Mouse (Mus musculus): ENCODE results near the gene Farsb. TPM values are rescaled to one million over a fixed set of nuclear protein-coding genes. Genes with fewer than 3 reads are reported as not detected.

Gene Farsb
- polyA plus RNA-seq, 1 experiment from 2014 or later: 122 TPM

GRCm38 (mm10) chr1:78436445-78436844 is 52.3 kb downstream of the Farsb start:
- Histone ChIP-seq H3K9ac (ENCODE audit: low read depth, low read length) (no peak overlapping the region), H3K4me1 (ENCODE audit: control insufficient read depth, insufficient read depth, low read length) (peaks cover 3% of the 10 kb centered on the region; the same call in 1 of the 2 replicates), H3K4me2 (ENCODE audit: low read depth, low read length) (no peak overlapping the region), H3K9me3 (ENCODE audit: control insufficient read depth, low read length) (no peaks in the 10 kb centered on the region), H3K36me3 (ENCODE audit: control insufficient read depth, insufficient read depth, low read length) (peaks cover 22% of the 10 kb centered on the region), H3K27ac (replicated peaks; ENCODE audit: low read depth, low read length) (no peak overlapping the region), H3K27me3 (replicated peaks; ENCODE audit: control insufficient read depth, insufficient read depth, low read length) (no peaks in the 10 kb centered on the region), H3K4me3 (ENCODE audit: low read depth, low read length) (no peak overlapping the region)
- WGBS: 87% methylated on average over 1 of the region's 1 CpGs
- no peak for DNase-seq (ENCODE audit: low spot score)
- no peak for ATAC-seq (ENCODE audit: low read depth)

- H3K27me3 ChIP-seq (replicated peaks; ENCODE audit: control insufficient read depth, insufficient read depth, low read length): no peaks in the 10 kb centered on the region
- H3K9me3 ChIP-seq (ENCODE audit: control insufficient read depth, low read length): no peaks in the 10 kb centered on the region
- H3K9ac ChIP-seq (ENCODE audit: low read depth, low read length): no peak overlapping the region
- peaks cover 17% of the 10 kb centered on the region; the same call in 1 of the 2 replicates for H3K36me3 ChIP-seq (ENCODE audit: control insufficient read depth, insufficient read depth, low read length)
- H3K4me1 ChIP-seq (ENCODE audit: control insufficient read depth, insufficient read depth, low read length): peaks cover 3% of the 10 kb centered on the region; the same call in 1 of the 2 replicates
- no peak for DNase-seq (ENCODE audit: low spot score)
- no peak overlapping the region for H3K4me2 ChIP-seq (ENCODE audit: low read depth, low read length)
- ATAC-seq (ENCODE audit: low read depth): no peak
- H3K27ac ChIP-seq (replicated peaks; ENCODE audit: low read depth, low read length): no peak overlapping the region
- WGBS: 77% methylated on average over 2 of the region's 2 CpGs
- no peak overlapping the region for H3K4me3 ChIP-seq (ENCODE audit: low read depth, low read length)
Observed at GRCm38 (mm10) chr1:78435967-78436366, 52.7 kb downstream of the Farsb start.

GRCm38 (mm10) chr1:78433472-78433871 is 55.2 kb downstream of the Farsb start:
- Histone ChIP-seq H3K9me3 (ENCODE audit: control insufficient read depth, low read length) (no peaks in the 10 kb centered on the region), H3K4me2 (ENCODE audit: low read depth, low read length) (no peak overlapping the region), H3K4me1 (ENCODE audit: control insufficient read depth, insufficient read depth, low read length) (peaks cover 3% of the 10 kb centered on the region; the same call in 1 of the 2 replicates), H3K27ac (replicated peaks; ENCODE audit: low read depth, low read length) (no peak overlapping the region), H3K36me3 (ENCODE audit: control insufficient read depth, insufficient read depth, low read length) (0 out of 2 replicates have a peak, but pooled peaks cover 3% of the 10 kb centered on the region), H3K4me3 (ENCODE audit: low read depth, low read length) (no peak overlapping the region), H3K9ac (ENCODE audit: low read depth, low read length) (no peak overlapping the region), H3K27me3 (replicated peaks; ENCODE audit: control insufficient read depth, insufficient read depth, low read length) (no peaks in the 10 kb centered on the region)
- DNase-seq (ENCODE audit: low spot score) (no peak), ATAC-seq (ENCODE audit: low read depth) (no peak)
- 91% methylated on average over 9 of the region's 9 CpGs for WGBS

GRCm38 (mm10) chr1:78428851-78429250 is 59.8 kb downstream of the Farsb start:
- Histone ChIP-seq H3K4me1 (ENCODE audit: control insufficient read depth, insufficient read depth, low read length) (peaks cover 9% of the 10 kb centered on the region; the same call in 1 of the 2 replicates), H3K9ac (ENCODE audit: low read depth, low read length) (no peak overlapping the region), H3K27me3 (replicated peaks; ENCODE audit: control insufficient read depth, insufficient read depth, low read length) (no peaks in the 10 kb centered on the region), H3K36me3 (ENCODE audit: control insufficient read depth, insufficient read depth, low read length) (peaks cover 9% of the 10 kb centered on the region; the same call in 1 of the 2 replicates), H3K4me2 (ENCODE audit: low read depth, low read length) (no peak overlapping the region), H3K4me3 (ENCODE audit: low read depth, low read length) (no peak overlapping the region), H3K27ac (replicated peaks; ENCODE audit: low read depth, low read length) (no peak overlapping the region), H3K9me3 (ENCODE audit: control insufficient read depth, low read length) (no peaks in the 10 kb centered on the region)
- no peak for ATAC-seq (ENCODE audit: low read depth)
- 63% methylated on average over 11 of the region's 11 CpGs for WGBS
- DNase-seq (ENCODE audit: low spot score): no peak

GRCm38 (mm10) chr1:78426841-78427240 is 61.9 kb downstream of the Farsb start:
- 48% methylated on average over 3 of the region's 3 CpGs for WGBS
- no peak for DNase-seq (ENCODE audit: low spot score)
- Histone ChIP-seq H3K4me2 (ENCODE audit: low read depth, low read length) (no peak overlapping the region), H3K4me1 (ENCODE audit: control insufficient read depth, insufficient read depth, low read length) (peaks cover 9% of the 10 kb centered on the region; the same call in 1 of the 2 replicates), H3K36me3 (ENCODE audit: control insufficient read depth, insufficient read depth, low read length) (peaks cover 6% of the 10 kb centered on the region; the same call in 1 of the 2 replicates), H3K9me3 (ENCODE audit: control insufficient read depth, low read length) (no peaks in the 10 kb centered on the region), H3K27me3 (replicated peaks; ENCODE audit: control insufficient read depth, insufficient read depth, low read length) (no peaks in the 10 kb centered on the region), H3K27ac (replicated peaks; ENCODE audit: low read depth, low read length) (0 out of 2 replicates have a peak overlapping the region, but pooled peaks have one; percentile 30), H3K9ac (ENCODE audit: low read depth, low read length) (no peak overlapping the region), H3K4me3 (ENCODE audit: low read depth, low read length) (no peak overlapping the region)
- no peak for ATAC-seq (ENCODE audit: low read depth)

- DNase-seq (ENCODE audit: low spot score) (peak; percentile 44), ATAC-seq (ENCODE audit: low read depth) (no peak)
- Histone ChIP-seq H3K27ac (replicated peaks; ENCODE audit: low read depth, low read length) (no peak overlapping the region), H3K4me1 (ENCODE audit: control insufficient read depth, insufficient read depth, low read length) (peaks cover 9% of the 10 kb centered on the region; the same call in 1 of the 2 replicates), H3K9ac (ENCODE audit: low read depth, low read length) (no peak overlapping the region), H3K4me3 (ENCODE audit: low read depth, low read length) (no peak overlapping the region), H3K4me2 (ENCODE audit: low read depth, low read length) (no peak overlapping the region), H3K27me3 (replicated peaks; ENCODE audit: control insufficient read depth, insufficient read depth, low read length) (no peaks in the 10 kb centered on the region), H3K36me3 (ENCODE audit: control insufficient read depth, insufficient read depth, low read length) (peaks cover 6% of the 10 kb centered on the region; the same call in 1 of the 2 replicates), H3K9me3 (ENCODE audit: control insufficient read depth, low read length) (no peaks in the 10 kb centered on the region)
- WGBS: 74% methylated on average over 7 of the region's 7 CpGs
Observed at GRCm38 (mm10) chr1:78425793-78426700, 62.6 kb downstream of the Farsb start.

- Histone ChIP-seq H3K36me3 (ENCODE audit: control insufficient read depth, insufficient read depth, low read length) (peaks cover 10% of the 10 kb centered on the region; the same call in 1 of the 2 replicates), H3K27ac (replicated peaks; ENCODE audit: low read depth, low read length) (no peak overlapping the region), H3K27me3 (replicated peaks; ENCODE audit: control insufficient read depth, insufficient read depth, low read length) (no peaks in the 10 kb centered on the region), H3K4me2 (ENCODE audit: low read depth, low read length) (no peak overlapping the region), H3K4me3 (ENCODE audit: low read depth, low read length) (no peak overlapping the region), H3K9ac (ENCODE audit: low read depth, low read length) (no peak overlapping the region), H3K9me3 (ENCODE audit: control insufficient read depth, low read length) (no peaks in the 10 kb centered on the region), H3K4me1 (ENCODE audit: control insufficient read depth, insufficient read depth, low read length) (peaks cover 6% of the 10 kb centered on the region; the same call in 1 of the 2 replicates)
- WGBS: 85% methylated on average over 7 of the region's 7 CpGs
- ATAC-seq (ENCODE audit: low read depth): no peak
- no peak for DNase-seq (ENCODE audit: low spot score)
Observed at GRCm38 (mm10) chr1:78425309-78425708, 63.4 kb downstream of the Farsb start.

GRCm38 (mm10) chr1:78424848-78425247 is 63.8 kb downstream of the Farsb start:
- ATAC-seq (ENCODE audit: low read depth): no peak

More at GRCm38 (mm10) chr1:78424848-78425247, 63.8 kb downstream of the Farsb start:
- no peak overlapping the region for H3K27ac ChIP-seq (replicated peaks; ENCODE audit: low read depth, low read length)
- DNase-seq (ENCODE audit: low spot score): no peak
- H3K4me1 ChIP-seq (ENCODE audit: control insufficient read depth, insufficient read depth, low read length): peaks cover 6% of the 10 kb centered on the region; the same call in 1 of the 2 replicates
- H3K9me3 ChIP-seq (ENCODE audit: control insufficient read depth, low read length): no peaks in the 10 kb centered on the region
- no peak overlapping the region for H3K4me2 ChIP-seq (ENCODE audit: low read depth, low read length)
- WGBS: 77% methylated on average over 4 of the region's 4 CpGs
- no peaks in the 10 kb centered on the region for H3K27me3 ChIP-seq (replicated peaks; ENCODE audit: control insufficient read depth, insufficient read depth, low read length)
- H3K9ac ChIP-seq (ENCODE audit: low read depth, low read length): no peak overlapping the region
- H3K36me3 ChIP-seq (ENCODE audit: control insufficient read depth, insufficient read depth, low read length): peaks cover 10% of the 10 kb centered on the region; the same call in 1 of the 2 replicates
- H3K4me3 ChIP-seq (ENCODE audit: low read depth, low read length): no peak overlapping the region
